Mouse (Mus musculus): ENCODE results near the gene Gab3. TPM values are rescaled to one million over a fixed set of nuclear protein-coding genes. Genes with fewer than 3 reads are reported as not detected.
"Not testable (repeated sequence)": the region's sequence is repeated elsewhere in the genome, so short reads cannot be mapped to it uniquely, and the experiment has no call there.

Gene Gab3
- polyA plus RNA-seq, 1 experiment from 2014 or later: 5.0 TPM

- Histone ChIP-seq H3K36me3 (ENCODE audit: insufficient read depth, low read length) (no peaks in the 10 kb centered on the region), H3K4me2 (replicated peaks; ENCODE audit: low read depth, low read length) (no peak overlapping the region), H3K27me3 (replicated peaks; ENCODE audit: insufficient read depth, low read length) (no peaks in the 10 kb centered on the region), H3K4me1 (ENCODE audit: insufficient read depth, low read depth, low read length) (no peaks in the 10 kb centered on the region), H3K27ac (ENCODE audit: low read length) (no peak overlapping the region), H3K4me3 (ENCODE audit: low read depth, low read length) (no peak overlapping the region), H3K9ac (replicated peaks; ENCODE audit: low read depth) (no peak overlapping the region), H3K9me3 (ENCODE audit: low read length) (no peaks in the 10 kb centered on the region)
- no peak for ATAC-seq
- DNase-seq (ENCODE audit: low spot score): peak; percentile 34
- TF ChIP-seq CTCF (IDR thresholded peaks at IDR 0.05) (no peak), EP300 (IDR thresholded peaks at IDR 0.05) (no peak)
These were observed 48.6 kb downstream of the Gab3 start for GRCm38 (mm10) chrX:75036626-75037025.

- ATAC-seq: no peak
- H3K36me3 ChIP-seq (ENCODE audit: insufficient read depth, low read length): no peaks in the 10 kb centered on the region
- no peak for TF ChIP-seq EP300 (IDR thresholded peaks at IDR 0.05)
- no peak overlapping the region for H3K4me3 ChIP-seq (ENCODE audit: low read depth, low read length)
- no peak for DNase-seq (ENCODE audit: low spot score)
- H3K9me3 ChIP-seq (ENCODE audit: low read length): no peaks in the 10 kb centered on the region
- no peaks in the 10 kb centered on the region for H3K27me3 ChIP-seq (replicated peaks; ENCODE audit: insufficient read depth, low read length)
- H3K9ac ChIP-seq (replicated peaks; ENCODE audit: low read depth): no peak overlapping the region
- H3K4me2 ChIP-seq (replicated peaks; ENCODE audit: low read depth, low read length): no peak overlapping the region
- 77% methylated on average over 2 of the region's 2 CpGs for WGBS
- no peaks in the 10 kb centered on the region for H3K4me1 ChIP-seq (ENCODE audit: insufficient read depth, low read depth, low read length)
- no peak overlapping the region for H3K27ac ChIP-seq (ENCODE audit: low read length)
These were observed 50.1 kb downstream of the Gab3 start for GRCm38 (mm10) chrX:75035162-75035561.

- not testable (repeated sequence) for H3K36me3 ChIP-seq (ENCODE audit: insufficient read depth, low read length); H3K27ac ChIP-seq (ENCODE audit: low read length); H3K9ac ChIP-seq (replicated peaks; ENCODE audit: low read depth); H3K4me3 ChIP-seq (ENCODE audit: low read depth, low read length); ATAC-seq; DNase-seq (ENCODE audit: low spot score); H3K4me1 ChIP-seq (ENCODE audit: insufficient read depth, low read depth, low read length); H3K9me3 ChIP-seq (ENCODE audit: low read length); H3K27me3 ChIP-seq (replicated peaks; ENCODE audit: insufficient read depth, low read length); H3K4me2 ChIP-seq (replicated peaks; ENCODE audit: low read depth, low read length)
- WGBS: 65% methylated on average over 1 of the region's 1 CpGs
These were observed 51.2 kb downstream of the Gab3 start for GRCm38 (mm10) chrX:75034054-75034453.

- TF ChIP-seq CTCF (IDR thresholded peaks at IDR 0.05) (no peak), EP300 (IDR thresholded peaks at IDR 0.05) (no peak)
- Histone ChIP-seq H3K4me1 (ENCODE audit: insufficient read depth, low read depth, low read length) (no peaks in the 10 kb centered on the region), H3K9ac (replicated peaks; ENCODE audit: low read depth) (no peak overlapping the region), H3K4me2 (replicated peaks; ENCODE audit: low read depth, low read length) (no peak overlapping the region), H3K27me3 (replicated peaks; ENCODE audit: insufficient read depth, low read length) (no peaks in the 10 kb centered on the region), H3K36me3 (ENCODE audit: insufficient read depth, low read length) (no peaks in the 10 kb centered on the region), H3K4me3 (ENCODE audit: low read depth, low read length) (no peak overlapping the region), H3K9me3 (ENCODE audit: low read length) (no peaks in the 10 kb centered on the region), H3K27ac (ENCODE audit: low read length) (no peak overlapping the region)
- no peak for ATAC-seq
- WGBS: 79% methylated on average over 5 of the region's 5 CpGs
- DNase-seq (ENCODE audit: low spot score): no peak
These were observed 101.5 kb downstream of the Gab3 start for GRCm38 (mm10) chrX:74983734-74984133.

- TF ChIP-seq CTCF (IDR thresholded peaks at IDR 0.05): peak; percentile 26
- H3K36me3 ChIP-seq (ENCODE audit: insufficient read depth, low read length); H3K4me1 ChIP-seq (ENCODE audit: insufficient read depth, low read depth, low read length); H3K27me3 ChIP-seq (replicated peaks; ENCODE audit: insufficient read depth, low read length); H3K9me3 ChIP-seq (ENCODE audit: low read length); H3K9ac ChIP-seq (replicated peaks; ENCODE audit: low read depth); H3K27ac ChIP-seq (ENCODE audit: low read length); H3K4me2 ChIP-seq (replicated peaks; ENCODE audit: low read depth, low read length); DNase-seq (ENCODE audit: low spot score); H3K4me3 ChIP-seq (ENCODE audit: low read depth, low read length); ATAC-seq: not testable (repeated sequence)
- WGBS: 29% methylated on average over 1 of the region's 2 CpGs
These were observed 122.4 kb downstream of the Gab3 start for GRCm38 (mm10) chrX:74962899-74963298.

GRCm38 (mm10) chrX:74959161-74959560, 126.1 kb downstream of the Gab3 start:
- DNase-seq (ENCODE audit: low spot score); H3K4me1 ChIP-seq (ENCODE audit: insufficient read depth, low read depth, low read length); H3K27me3 ChIP-seq (replicated peaks; ENCODE audit: insufficient read depth, low read length); H3K4me3 ChIP-seq (ENCODE audit: low read depth, low read length); H3K9me3 ChIP-seq (ENCODE audit: low read length); H3K9ac ChIP-seq (replicated peaks; ENCODE audit: low read depth); H3K36me3 ChIP-seq (ENCODE audit: insufficient read depth, low read length); ATAC-seq; H3K4me2 ChIP-seq (replicated peaks; ENCODE audit: low read depth, low read length); H3K27ac ChIP-seq (ENCODE audit: low read length): not testable (repeated sequence)
- WGBS: 67% methylated on average over 6 of the region's 7 CpGs
- peak; percentile 15; the same call in 1 of the 2 replicates for TF ChIP-seq CTCF (IDR thresholded peaks at IDR 0.05)

Other genes with a start within 250 kb of the Gab3 start
- 0.12 TPM in 1 of 2 replicates, not detected in the other for gene Gm5936, start 248.3 kb downstream of the Gab3 start, polyA plus RNA-seq (2015; fragmentation: Nextera tagmentation; extraction: Ambion mirVana)
- gene Dkc1, start 10.4 kb upstream of the Gab3 start, polyA plus RNA-seq (2015; fragmentation: Nextera tagmentation; extraction: Ambion mirVana): 28.8 and 31.6 TPM in 2 replicates
- 48.8 and 57.0 TPM in 2 replicates for gene Mpp1, start 45.6 kb upstream of the Gab3 start, polyA plus RNA-seq (2015; fragmentation: Nextera tagmentation; extraction: Ambion mirVana)
- gene Smim9, start 78.3 kb upstream of the Gab3 start, polyA plus RNA-seq (2015; fragmentation: Nextera tagmentation; extraction: Ambion mirVana): not detected in 2 replicates